Mouse (Mus musculus) bone marrow, adult 2 months (tissue): ENCODE results near the gene Coa3.
"Not testable (repeated sequence)": the region's sequence is repeated elsewhere in the genome, so short reads cannot be mapped to it uniquely, and the experiment has no call there.

Experiments used
- CTCF ChIP-seq: fragments of 200-500 bp; IDR thresholded peaks from 2 replicates; pipeline ENCODE4 v1.5.1; 2011; ENCODE audit warnings: low read length, control low read depth; ENCODE audit not compliant: control insufficient read depth, insufficient read depth
- POLR2A ChIP-seq: fragments of 200-500 bp; IDR thresholded peaks from 2 replicates; pipeline ENCODE4 v1.6.1; 2011; ENCODE audit warnings: low read depth, mild to moderate bottlenecking, control low read depth, low read length, borderline replicate concordance; ENCODE audit not compliant: control insufficient read depth

DNA sequence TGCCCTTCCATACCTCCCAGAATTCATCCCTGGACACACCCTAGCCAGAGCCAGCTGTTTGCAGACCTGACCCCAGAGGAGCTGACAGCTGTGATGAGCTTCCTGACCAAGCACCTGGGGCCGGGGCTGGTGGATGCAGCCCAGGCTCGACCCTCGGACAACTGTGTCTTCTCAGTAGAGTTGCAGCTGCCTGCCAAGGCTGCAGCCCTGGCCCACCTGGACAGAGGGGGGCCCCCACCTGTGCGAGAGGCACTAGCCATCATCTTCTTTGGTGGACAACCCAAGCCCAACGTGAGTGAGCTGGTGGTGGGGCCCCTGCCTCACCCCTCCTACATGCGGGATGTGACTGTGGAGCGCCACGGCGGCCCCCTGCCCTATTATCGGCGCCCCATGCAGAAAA lies 46.3 kb upstream of the Coa3 start:
- not testable (repeated sequence) for TF ChIP-seq CTCF, POLR2A
